Mouse (Mus musculus) urinary bladder, postnatal 25 days (tissue): ENCODE results near the gene Park7.

Source experiments
- DNase-seq: peaks from one replicate; pipeline ENCODE4 v3.0.0; 2022; ENCODE audit warnings: low spot score

The Park7 gene

GRCm38 (mm10) chr4:150872681-150873080, 41.6 kb downstream of the Park7 start:
- DNase-seq: no peak

GRCm38 (mm10) chr4:150872139-150872651, 42.0 kb downstream of the Park7 start:
- peak; percentile 31 for DNase-seq

DNA sequence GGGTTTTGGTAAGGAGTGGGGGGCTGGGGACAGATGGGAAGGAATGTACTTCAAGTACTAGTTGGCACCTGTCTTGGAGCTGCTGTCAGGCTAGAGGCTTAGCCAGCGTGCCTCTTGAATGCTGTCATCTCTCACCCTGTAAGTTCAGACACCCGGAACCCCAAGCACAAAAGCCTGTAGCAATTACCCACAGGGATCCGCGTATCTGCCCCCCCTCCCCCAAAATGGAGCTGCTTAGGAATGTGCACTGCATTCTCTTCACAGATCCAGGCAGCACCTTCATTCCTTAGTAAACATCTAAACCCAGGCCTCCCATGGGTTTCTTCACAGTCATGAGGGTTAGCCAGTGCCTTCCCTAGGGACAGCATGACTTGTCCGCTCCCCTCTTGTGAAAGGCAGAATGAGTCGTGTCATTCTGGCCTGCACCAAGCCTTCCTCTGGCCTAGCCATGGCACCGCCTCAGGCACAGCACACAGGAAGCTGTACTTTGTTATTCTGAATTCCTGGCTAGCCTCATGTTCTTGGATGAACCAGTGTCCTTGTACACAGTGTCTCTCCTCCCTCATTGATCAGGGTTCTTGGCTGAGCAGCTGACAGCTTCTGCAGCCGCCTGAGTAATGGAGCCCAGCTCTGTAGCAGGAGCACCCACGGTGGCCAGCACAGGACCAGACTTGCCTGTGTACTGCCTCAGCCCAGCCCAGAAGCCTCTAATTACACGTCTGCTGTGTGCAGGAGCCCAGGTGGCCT, 42.7 kb downstream of the Park7 start:
- DNase-seq: peak; percentile 40

DNA sequence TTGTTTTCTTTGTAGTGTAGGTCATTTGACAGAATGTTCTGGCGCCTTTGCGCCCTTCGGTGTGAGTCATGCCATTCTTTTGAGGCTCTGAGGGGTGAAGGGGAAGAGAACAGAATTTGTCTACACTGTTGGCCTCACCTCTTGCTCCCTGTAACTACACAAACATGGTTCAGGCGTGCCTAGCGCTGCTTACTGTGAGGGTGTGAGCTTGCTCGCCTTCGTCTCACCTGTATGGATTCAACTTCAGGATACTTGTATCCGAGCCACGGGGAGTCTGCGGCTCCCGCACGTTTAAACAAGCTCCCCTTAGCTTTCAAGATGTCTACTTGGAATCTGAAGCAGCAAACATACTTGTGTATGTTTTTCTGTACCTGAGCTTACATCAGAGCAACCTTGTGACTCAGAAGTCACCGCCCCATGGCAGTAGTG, 43.3 kb downstream of the Park7 start:
- DNase-seq: no peak

DNA sequence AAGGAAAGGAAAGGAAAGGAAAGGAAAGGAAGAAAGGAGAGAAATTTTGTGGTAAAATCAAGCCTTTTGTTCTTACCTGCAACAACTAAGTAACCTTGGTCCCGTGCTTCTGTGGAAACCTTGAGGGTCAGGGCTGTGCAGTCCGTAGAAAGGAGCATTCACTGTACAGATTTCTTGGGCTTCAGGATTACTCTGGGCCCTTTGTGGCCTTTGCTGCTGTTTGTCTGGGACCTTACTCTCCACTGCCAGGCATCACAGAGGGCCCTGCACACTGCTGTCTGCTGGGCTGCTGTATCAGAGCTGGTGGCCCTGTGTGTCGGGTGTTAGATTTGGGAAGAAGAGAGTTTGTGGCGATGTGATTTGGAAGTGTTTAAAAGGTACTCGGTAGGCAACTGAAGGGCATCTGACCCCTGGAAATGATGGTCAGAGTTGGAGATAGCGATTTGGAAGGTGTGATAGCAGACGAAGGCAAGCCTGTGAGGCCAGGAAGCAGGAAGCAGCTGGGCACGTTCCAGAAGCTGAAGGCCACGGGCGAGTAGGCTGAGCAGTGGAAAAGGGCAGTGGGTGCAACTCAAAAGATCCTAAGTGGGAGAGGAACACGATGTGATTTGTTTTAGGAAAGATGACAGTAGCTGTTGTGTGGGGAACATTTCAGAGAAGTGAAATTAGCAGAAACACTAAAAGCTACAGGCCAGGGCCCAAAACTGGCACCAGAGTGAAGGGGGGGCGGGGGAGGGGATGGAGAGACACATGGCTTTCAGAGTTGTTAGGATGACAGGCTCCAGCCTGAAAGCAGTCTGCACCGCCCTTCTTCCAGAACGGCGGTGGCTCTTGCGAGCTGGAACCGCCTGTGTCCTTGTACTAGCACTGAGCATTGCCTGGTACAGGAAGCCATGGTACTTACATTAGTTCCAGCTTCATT, 44.7 kb downstream of the Park7 start:
- DNase-seq: no peak

GRCm38 (mm10) chr4:150868859-150869258, 45.4 kb downstream of the Park7 start:
- no peak for DNase-seq

- DNase-seq: no peak
Measured at GRCm38 (mm10) chr4:150868161-150868560, 46.1 kb downstream of the Park7 start.

GRCm38 (mm10) chr4:150866494-150866893, 47.7 kb downstream of the Park7 start:
- no peak for DNase-seq

GRCm38 (mm10) chr4:150866069-150866468, 48.2 kb downstream of the Park7 start:
- DNase-seq: no peak

GRCm38 (mm10) chr4:150865371-150865770, 48.9 kb downstream of the Park7 start:
- no peak for DNase-seq

DNA sequence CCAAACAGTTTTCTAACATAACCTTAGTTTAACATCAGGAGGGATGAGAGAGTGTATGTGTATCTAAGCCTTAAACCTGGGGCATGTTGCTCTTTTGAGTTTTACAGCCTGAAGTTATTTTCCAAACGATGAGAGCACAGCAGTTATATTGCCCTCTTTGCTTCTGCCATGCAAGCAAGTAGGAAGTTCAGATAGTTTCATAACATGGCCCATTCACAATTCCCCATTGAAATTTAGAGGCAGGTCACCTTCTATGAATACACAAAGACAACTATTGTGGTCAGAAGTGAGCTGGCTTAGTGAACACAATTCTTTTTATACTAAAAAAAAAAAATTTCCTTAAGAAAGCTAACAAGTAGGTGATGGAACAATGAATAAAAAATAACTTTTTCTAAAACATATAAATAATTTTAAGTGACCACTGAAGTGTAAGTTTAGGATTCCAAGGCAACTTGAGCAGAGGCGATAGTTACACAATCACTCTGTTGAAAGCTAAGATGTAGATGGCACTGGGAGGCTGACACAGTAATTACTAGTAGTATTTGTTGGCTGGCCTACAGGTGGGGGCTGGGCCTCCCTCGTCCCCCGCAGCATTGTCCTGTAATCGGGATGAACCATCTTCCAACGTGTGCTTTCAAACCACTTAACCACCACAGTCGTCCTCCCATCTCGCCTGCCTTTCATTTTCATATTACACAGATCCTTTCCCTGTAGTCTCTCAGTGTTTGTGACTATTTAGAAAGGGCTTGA, 51.4 kb downstream of the Park7 start:
- no peak for DNase-seq

DNA sequence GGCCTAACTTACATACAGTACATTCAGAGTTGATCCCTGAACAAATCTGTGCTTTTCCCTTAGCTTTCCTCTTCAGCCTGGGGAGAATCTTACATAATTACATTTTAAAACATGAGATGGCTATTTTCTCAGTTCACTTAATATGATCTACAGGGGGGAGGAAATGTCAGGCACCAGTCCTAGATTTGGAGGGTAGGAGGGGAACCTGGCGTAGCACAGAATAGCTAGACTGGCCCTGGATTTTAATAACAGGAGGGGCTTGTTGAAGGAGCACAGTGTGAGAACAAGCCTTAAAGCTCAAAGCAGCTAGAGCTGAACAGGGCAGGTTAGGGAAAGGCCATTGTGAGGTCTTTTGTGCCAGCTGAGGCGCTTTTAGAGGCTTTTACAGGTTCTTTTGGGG, 53.1 kb downstream of the Park7 start:
- DNase-seq: no peak

- no peak for DNase-seq
Measured at GRCm38 (mm10) chr4:150860526-150860925, 53.7 kb downstream of the Park7 start.

- DNase-seq: no peak
Measured at GRCm38 (mm10) chr4:150855346-150855745, 58.9 kb downstream of the Park7 start.

GRCm38 (mm10) chr4:150854839-150855246, 59.4 kb downstream of the Park7 start:
- DNase-seq: peak; percentile 97

DNA sequence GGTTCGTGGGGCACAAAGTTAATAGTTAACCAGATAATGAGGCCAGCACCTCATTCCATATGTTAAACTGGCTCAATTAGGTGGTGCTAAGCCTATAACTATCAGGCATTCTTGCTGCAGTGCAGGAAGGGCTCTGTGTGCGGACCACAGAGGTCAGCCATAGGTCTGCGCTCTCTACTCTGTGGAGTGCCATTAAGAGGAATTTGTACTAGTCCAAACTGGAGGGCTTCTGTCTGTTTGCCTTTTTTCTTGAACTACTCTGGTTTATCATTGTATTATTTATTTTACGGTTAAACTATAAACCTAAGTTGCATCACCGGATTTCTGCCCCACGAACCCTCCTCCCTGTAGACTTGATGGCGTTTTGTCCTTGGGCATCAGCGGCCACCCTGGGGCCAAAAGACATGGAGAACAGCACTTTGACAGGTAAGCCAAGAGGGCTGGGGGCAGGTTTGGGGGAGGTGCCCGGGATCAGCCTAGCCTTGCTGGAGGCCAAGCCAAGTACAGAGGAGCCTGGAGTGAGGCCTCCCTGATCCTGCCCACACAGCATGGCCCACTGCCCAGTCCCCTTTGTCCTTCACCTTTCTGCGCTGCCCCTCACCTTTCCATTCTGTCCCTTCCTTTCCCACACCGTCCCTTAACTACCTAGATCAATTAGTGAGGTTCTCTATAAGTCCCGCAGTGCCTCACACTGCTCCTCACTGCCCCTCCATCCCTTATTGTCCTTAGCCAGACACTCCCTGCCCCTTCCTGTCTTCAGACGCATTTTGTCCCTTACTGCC, 60.4 kb downstream of the Park7 start, which contains the start of gene Errfi1:
Gene Errfi1, plus strand, starts transcription at position 240 of the 782 bp plus-strand sequence.
- DNase-seq: no peak

DNA sequence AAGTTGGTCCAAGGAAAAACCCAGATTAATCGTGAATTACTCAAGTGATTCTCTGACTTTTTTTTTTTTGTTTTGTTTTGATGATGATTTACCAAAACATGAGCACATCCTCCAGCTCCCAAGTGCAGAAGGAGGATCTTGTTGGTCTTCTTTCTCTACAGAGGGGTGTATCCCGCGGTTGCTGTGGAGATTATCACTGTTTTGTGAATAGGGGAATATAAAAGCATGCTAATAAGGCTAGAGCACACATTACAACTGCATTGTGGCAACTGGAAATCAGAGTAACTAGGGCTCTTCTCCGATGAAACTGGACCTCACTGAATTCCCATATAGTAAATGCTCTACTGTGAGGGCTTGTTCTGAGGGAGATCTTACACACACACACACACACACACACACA, 61.8 kb downstream of the Park7 start:
- no peak for DNase-seq

DNA sequence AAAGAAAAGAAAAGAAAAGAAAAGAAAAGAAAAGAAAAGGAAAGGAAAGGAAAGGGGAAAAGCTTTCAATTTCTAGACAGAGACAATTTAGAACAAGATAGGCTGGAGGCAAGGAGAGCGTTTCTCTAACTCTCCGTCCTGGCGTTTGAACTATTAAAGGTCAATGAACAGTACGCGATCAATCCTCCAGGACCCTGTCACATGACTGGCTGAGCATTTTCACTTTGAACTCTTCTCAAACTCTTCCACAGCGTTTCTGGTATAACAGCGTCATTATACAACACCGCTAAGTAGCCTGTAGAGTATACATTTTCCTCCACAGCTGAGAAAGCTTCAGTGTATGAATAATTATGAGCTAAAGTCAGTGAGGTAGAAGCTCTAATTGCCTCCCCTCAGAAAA, 62.2 kb downstream of the Park7 start:
- no peak for DNase-seq

DNA sequence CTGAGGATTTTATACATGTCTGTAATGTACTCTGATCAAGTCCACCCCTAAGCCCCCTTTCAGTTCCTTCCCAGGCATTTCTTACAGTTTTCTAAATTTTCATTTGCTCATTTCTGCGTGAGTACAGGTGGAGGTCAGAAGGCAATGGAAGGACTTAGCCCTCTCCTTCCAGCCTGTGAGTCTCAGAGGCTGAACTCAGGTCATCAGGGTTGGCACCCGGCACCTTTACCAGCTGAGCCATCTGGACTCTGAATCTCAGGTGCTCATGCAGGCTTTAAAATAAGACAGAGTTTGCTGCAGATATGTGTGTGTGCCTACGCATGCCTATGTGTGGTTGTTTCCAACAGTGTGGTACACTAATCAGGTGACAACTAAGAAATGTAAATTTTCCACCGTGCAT, 63.3 kb downstream of the Park7 start:
- DNase-seq: no peak

DNA sequence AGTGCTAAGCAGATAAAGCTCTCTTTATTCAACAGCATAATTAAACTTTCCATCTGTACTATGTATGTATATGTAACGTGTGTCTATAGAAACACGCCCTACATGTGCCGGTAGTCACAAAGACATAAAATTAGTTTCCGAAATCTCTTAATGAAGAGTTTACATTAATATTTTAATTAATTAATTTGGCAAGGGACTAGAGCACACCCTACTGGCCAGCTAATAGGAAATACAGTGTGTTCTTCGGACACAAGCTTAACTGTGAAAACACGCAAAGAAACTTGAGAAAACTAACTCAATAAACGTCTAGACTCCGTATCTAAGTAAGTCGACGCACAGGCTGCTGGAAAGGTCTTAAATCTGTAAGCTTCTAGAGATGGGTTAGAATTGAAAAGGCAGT, 64.3 kb downstream of the Park7 start:
- no peak for DNase-seq
